Mouse (Mus musculus) cerebellum, adult 2 months (tissue): ENCODE data around the gene Dus2.

Experiments
- CTCF ChIP-seq: fragments of 200-500 bp; IDR thresholded peaks from 2 replicates; pipeline ENCODE4 v1.5.1; 2011; ENCODE audit warnings: low read depth, mild to moderate bottlenecking, control low read depth, low read length, moderate library complexity, borderline replicate concordance; ENCODE audit not compliant: insufficient read depth
- POLR2A ChIP-seq: fragments of 200-500 bp; IDR thresholded peaks from 2 replicates; pipeline ENCODE4 v1.6.1; 2011; ENCODE audit warnings: low read length, control low read depth, borderline replicate concordance; ENCODE audit not compliant: insufficient read depth

DNA sequence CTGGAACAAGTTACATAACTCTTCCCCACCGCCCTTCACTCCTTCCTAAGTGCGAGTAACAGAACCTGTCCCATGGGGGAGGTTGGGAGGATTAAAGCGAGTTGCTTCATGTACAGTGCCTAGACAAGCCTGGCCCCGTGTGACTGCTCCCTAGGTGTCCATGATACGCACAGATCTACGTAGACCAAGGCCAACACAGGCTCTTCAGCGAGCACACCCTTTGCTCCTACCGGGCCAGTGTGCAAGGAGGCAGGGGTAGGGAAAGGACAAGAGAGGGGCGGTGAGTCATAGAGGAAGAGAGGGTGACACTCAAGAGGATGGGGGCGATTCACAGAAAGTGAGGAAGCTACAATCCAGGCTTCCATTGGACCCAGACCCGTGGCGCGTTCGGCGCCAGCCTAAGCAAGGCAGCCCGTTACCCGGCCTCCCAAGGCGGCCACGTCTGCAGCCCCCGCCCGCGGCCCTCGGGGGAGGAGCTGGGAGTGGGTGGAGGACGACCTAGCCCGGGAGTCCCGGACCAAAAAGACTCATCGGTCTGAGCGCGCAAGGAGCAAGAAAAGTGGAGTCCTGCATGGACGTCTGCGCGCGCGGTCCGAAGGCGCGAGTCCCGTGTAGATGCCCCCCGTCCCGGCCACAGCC is 25.8 kb upstream of the Dus2 start:
- TF ChIP-seq CTCF (no peak), POLR2A (no peak)
